Mouse (Mus musculus): ENCODE results near the gene Ccdc85c. TPM values are rescaled to one million over a fixed set of nuclear protein-coding genes. Genes with fewer than 3 reads are reported as not detected.

The Ccdc85c gene
- polyA plus RNA-seq, 1 experiment from 2014 or later, result 0.06 TPM

DNA sequence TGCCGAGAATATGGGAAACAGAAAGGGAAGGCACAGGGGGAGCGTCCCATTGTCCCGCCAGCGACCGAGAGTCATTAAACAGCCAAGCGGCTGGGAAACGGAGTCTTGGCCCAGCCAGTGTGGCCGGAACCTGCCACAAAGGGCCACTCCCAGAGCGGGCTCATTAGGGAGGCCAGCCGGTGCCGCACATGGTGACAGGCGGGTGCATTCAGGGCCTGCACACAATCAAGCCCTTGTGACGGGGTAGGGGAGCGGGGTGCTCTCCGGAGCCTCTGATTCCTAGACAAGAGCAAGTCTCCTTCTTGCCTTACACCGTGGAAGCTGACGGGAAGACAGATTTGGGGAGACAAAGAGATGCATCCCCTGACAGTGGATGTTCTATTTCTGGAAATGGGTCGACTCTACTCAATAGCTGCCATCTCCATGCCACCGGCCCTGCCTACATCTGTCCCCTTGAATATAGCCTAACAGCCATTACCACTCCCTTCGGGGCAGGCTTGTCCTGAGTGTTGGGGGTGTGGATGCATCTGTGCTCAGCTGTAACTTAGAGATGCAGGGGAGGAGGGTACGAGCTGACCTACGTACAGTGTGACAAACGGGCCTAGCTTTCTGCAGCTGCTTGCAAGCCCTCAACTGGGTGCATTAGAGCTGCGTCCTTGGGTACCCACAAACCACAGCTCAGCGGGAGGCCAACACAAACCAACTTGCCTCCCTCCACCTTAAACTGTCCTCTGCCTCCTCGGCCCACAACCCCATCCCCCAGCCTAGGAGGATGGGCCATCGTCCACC is 9.2 kb downstream of the Ccdc85c start:
- Histone ChIP-seq H3K4me3 (ENCODE audit: inconsistent target) (no peak overlapping the region), H3K27ac (no peak overlapping the region), H3K79me2 (ENCODE audit: inconsistent target) (no peaks in the 10 kb centered on the region), H3K36me3 (ENCODE audit: inconsistent target) (no peaks in the 10 kb centered on the region)
- WGBS (ENCODE audit: missing documents), result 80% methylated on average over 27 of the region's 27 CpGs

DNA sequence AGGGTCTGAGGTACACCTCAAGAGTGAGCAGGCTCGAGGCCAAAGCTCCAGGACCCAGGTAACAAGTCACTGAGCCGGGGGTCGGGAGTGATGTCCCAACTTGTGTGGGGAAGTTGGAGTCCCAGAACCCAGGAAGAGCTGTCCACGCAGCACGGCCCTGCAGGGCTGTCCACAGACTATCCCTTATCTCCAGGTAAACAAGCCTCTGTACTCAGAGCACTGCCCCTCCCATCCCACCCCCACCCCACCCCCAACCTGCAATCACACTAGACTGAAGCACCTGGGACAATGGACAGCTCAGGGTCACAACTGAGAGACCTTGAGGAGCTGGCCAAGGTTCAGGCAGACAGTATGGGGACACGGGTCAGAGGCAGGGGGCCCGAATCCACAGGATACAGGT is 10.3 kb downstream of the Ccdc85c start:
- WGBS (ENCODE audit: missing documents), result 87% methylated on average over 7 of the region's 7 CpGs
- Histone ChIP-seq H3K4me3 (ENCODE audit: inconsistent target) (no peak overlapping the region), H3K27ac (no peak overlapping the region), H3K79me2 (ENCODE audit: inconsistent target) (no peaks in the 10 kb centered on the region), H3K36me3 (ENCODE audit: inconsistent target) (no peaks in the 10 kb centered on the region)

DNA sequence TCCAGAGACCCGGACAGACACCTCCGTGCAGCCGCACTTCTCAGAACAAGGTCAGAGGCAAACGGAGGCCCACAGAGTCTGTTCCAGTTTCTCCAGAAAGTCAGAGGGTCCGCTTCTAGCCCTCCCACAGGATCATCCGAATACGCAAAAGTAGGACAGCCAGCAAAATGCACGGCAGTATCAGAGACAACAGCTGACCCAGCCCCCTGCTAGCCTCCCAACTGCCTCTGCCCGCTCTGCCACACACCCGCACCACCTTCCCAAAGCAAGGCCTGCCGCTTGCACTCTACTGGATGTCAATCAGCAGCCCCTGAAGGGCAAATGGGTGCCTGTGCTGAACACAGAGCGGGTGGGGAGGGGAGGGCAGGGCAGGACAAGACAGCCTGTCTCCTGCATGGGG is 14.3 kb downstream of the Ccdc85c start:
- WGBS (ENCODE audit: missing documents), result 89% methylated on average over 12 of the region's 12 CpGs
- no peaks in the 10 kb centered on the region for H3K36me3 ChIP-seq (ENCODE audit: inconsistent target)
- no peak overlapping the region for H3K27ac ChIP-seq
- H3K4me3 ChIP-seq (ENCODE audit: inconsistent target), result no peak overlapping the region
- H3K79me2 ChIP-seq (ENCODE audit: inconsistent target), result no peaks in the 10 kb centered on the region

DNA sequence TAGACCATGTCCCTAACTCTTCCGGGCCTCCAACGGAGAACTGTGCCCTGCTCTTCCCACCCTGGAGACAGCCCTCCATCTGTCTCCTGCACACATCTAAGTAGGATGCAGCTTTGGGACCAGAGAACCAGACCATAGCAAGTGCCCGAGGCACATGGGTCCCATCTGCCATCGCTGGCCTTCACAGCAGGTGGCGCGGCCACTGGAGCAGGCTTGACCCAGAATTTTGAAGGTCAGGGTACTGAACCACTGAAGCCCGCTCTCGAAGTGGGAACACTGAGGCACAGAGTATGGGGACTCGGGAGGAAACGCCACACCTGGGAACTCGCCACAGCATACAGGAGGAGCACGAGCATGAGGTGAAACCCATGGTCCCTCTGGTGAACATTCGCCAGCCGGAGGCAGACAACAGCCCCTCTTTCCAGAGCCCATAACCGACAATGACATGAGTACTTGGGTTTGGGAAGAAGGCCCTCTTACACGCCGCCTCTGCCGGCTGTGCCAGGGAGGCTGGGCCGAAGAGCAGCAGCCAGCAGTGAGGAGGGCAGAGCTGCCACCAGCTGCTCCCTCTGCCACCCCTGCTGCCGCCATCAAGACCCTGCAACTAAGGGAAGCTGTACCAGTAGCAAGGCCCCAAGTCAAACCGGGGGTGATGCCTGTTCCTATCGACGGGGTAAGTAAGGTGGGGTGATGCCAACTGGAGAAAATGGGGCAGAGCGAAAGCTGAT is 15.7 kb downstream of the Ccdc85c start:
- Histone ChIP-seq H3K36me3 (ENCODE audit: inconsistent target) (no peaks in the 10 kb centered on the region), H3K79me2 (ENCODE audit: inconsistent target) (no peaks in the 10 kb centered on the region), H3K27ac (no peak overlapping the region), H3K4me3 (ENCODE audit: inconsistent target) (no peak overlapping the region)
- 88% methylated on average over 23 of the region's 24 CpGs for WGBS (ENCODE audit: missing documents)

DNA sequence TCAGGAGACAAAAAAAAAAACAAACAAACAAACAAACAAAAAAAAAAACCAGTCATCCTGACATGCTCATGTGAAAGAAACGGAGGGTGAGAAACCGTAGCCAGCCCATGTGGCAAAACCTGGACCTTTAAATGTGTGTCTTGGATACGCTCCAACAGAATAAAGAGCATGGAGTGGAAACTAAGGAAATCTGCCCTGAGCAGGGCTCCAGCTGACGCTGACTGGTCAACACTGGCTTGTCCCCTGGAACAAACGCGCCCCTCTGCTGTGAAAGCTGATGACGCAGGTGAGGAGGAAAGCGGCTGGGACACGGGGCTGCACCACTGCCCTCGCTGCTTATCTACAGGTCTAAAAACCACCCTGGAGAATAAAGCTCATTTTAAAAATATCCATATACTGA is 18.5 kb downstream of the Ccdc85c start:
- H3K4me3 ChIP-seq (ENCODE audit: inconsistent target), result no peak overlapping the region
- H3K27ac ChIP-seq, result no peak overlapping the region
- no peaks in the 10 kb centered on the region for H3K79me2 ChIP-seq (ENCODE audit: inconsistent target)
- 94% methylated on average over 10 of the region's 10 CpGs for WGBS (ENCODE audit: missing documents)
- H3K36me3 ChIP-seq (ENCODE audit: inconsistent target), result no peaks in the 10 kb centered on the region

DNA sequence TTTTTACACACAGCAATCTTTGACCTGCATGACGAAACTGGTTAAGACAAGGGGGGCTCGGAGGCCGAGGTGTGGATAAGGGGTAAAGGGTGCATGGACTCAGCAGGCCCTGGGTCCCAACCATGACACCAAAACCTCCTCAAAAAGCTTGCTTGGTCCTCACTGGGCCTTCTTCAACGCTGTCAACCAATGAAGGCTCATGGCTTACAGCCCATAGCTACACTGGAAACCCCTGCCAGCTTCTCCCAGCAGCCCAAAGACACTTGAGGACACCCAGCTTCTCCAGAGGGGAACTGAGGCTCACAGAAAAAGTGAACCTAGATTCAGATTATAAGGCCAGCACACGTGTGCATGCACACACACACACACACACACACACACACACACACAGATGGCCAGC is 19.3 kb downstream of the Ccdc85c start:
- 76% methylated on average over 5 of the region's 5 CpGs for WGBS (ENCODE audit: missing documents)
- no peaks in the 10 kb centered on the region for H3K36me3 ChIP-seq (ENCODE audit: inconsistent target)
- H3K27ac ChIP-seq, result no peak overlapping the region
- H3K4me3 ChIP-seq (ENCODE audit: inconsistent target), result no peak overlapping the region
- H3K79me2 ChIP-seq (ENCODE audit: inconsistent target), result no peaks in the 10 kb centered on the region

DNA sequence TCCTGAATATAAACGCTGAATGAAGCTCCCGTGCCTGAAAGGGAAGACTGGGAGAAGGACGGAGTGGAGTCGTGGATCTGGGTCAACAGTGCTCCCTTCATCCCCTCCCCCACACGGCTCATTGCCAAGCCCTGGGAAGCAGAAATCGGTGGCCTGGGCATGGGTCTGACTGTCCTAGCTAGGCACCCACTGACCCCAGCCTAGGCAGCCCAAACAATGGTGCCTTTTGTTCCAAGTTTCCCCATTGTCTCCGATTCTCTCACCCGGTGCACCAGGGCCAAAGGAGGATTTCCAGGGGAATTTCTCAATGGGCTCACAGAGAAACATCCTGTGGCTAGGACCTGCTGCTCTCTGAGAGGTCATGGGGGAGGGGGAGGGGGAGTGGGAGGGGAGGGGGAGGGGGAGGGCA is 19.7 kb downstream of the Ccdc85c start:
- Histone ChIP-seq H3K79me2 (ENCODE audit: inconsistent target) (no peaks in the 10 kb centered on the region), H3K4me3 (ENCODE audit: inconsistent target) (no peak overlapping the region), H3K27ac (no peak overlapping the region), H3K36me3 (ENCODE audit: inconsistent target) (no peaks in the 10 kb centered on the region)
- WGBS (ENCODE audit: missing documents), result 89% methylated on average over 8 of the region's 8 CpGs

DNA sequence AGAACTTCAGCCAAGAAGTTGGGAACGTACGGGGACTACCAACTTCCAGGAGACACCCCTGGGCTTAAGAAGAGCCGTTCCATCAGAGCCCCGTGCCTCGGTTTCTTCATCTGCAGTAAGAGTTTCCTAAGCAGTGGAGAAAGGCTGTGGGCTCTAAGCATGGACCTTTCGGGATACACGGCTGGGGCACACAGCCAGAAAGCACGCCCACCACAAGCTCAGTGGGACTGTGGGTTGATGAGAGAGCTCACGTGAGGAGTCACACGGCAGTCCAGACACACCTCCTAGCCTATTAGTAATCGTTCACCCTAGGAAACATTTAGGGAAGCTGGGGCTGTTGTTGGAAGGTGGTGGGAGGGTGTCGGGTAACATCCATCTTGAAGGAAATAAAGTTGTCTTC is 22.2 kb downstream of the Ccdc85c start:
- Histone ChIP-seq H3K27ac (no peak overlapping the region), H3K79me2 (ENCODE audit: inconsistent target) (no peaks in the 10 kb centered on the region), H3K4me3 (ENCODE audit: inconsistent target) (no peak overlapping the region), H3K36me3 (ENCODE audit: inconsistent target) (no peaks in the 10 kb centered on the region)
- 87% methylated on average over 12 of the region's 12 CpGs for WGBS (ENCODE audit: missing documents)

DNA sequence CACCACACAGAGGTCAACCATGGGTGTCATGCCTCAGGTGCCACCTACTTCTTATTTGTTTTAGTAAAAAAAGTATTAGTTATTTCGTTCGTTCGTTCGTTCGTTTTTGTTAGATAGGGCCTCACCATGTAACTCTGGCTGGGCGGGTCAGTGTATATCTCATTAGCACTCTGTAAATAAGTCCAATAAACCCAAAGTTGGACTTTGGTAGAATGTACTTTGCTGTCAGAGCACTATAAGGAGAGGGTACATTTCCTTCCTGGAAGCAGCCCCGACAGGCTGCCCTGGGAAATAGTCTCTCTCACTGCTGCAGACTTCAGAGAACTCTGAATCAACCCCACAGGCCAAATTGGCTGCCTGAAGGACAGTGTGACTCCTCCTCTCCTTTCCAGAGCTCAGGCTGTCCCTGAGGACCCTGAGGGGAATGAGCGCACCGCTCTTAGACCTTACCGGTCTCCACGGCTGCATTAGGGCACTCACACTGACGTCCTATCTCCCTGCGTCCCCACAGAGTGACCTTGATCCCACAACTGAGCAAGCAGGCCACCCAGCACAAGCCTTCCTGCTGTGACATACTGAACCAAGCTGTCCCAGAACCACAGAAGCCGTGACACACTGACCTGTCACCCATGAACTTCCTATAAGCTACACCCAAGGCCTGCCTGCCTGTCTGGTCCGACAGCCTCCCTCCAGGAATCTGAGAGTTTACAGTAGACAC is 23.2 kb downstream of the Ccdc85c start:
- Histone ChIP-seq H3K27ac (no peak overlapping the region), H3K36me3 (ENCODE audit: inconsistent target) (no peaks in the 10 kb centered on the region), H3K79me2 (ENCODE audit: inconsistent target) (no peaks in the 10 kb centered on the region), H3K4me3 (ENCODE audit: inconsistent target) (no peak overlapping the region)
- 96% methylated on average over 15 of the region's 15 CpGs for WGBS (ENCODE audit: missing documents)

DNA sequence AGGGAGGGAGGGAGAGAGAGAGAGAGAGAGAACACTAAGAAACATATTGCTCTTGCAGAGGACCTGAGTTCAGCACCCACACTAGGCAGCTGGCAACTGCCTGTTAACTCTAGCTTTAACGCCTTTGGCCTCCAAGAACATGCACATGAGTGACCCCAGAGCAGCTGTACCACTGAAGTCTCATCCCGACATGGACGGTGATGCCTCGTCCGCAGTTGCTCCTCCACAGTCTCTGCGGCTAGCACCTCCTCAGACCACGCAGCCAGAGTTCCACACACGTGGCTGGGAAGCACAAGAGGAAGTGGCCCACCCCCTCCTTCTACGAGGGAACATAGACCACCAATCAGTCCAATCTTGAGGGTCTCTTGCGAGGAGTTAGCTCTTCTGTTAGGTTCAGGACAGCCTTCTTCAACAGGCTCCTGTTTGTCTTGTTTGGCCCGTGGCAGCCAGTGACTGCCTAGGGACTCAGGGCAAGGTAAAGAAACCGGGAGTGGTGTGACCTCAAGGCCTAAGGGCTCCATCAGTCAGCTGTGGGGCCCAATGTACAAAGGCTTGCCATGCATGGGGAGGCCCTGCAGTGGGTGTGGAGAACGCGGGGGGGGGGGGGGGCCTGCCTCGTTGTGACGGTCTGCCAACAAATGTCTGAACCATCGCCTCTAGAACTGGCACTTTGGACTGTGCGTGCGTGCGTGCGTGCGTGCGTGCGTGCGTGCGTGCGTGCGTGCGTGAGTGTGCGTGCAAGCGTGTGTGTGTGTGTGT is 24.0 kb downstream of the Ccdc85c start:
- Histone ChIP-seq H3K36me3 (ENCODE audit: inconsistent target) (no peaks in the 10 kb centered on the region), H3K27ac (no peak overlapping the region), H3K4me3 (ENCODE audit: inconsistent target) (no peak overlapping the region), H3K79me2 (ENCODE audit: inconsistent target) (no peaks in the 10 kb centered on the region)
- 80% methylated on average over 12 of the region's 31 CpGs for WGBS (ENCODE audit: missing documents)

DNA sequence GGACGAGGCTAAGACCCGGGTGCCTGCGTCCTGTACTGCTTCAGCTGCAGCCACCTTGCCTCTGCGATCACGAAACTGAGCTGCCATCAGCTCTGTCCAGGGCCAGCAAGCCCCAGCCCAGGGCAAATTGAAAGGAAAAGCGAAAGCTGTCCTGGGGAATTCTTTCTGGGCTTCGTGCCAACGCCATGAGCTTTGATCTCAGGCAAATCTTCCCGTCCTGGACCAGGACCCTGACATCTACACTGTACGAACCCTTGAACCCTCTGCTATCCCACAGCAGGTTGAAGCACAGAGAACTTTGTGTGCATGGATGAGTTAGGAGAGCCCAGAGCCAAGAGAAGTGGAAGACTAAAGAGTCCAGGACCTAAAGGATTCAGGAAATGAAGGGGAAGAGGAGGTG is 25.7 kb downstream of the Ccdc85c start:
- Histone ChIP-seq H3K27ac (no peak overlapping the region), H3K79me2 (ENCODE audit: inconsistent target) (no peaks in the 10 kb centered on the region), H3K36me3 (ENCODE audit: inconsistent target) (no peaks in the 10 kb centered on the region), H3K4me3 (ENCODE audit: inconsistent target) (no peak overlapping the region)
- 69% methylated on average over 10 of the region's 10 CpGs for WGBS (ENCODE audit: missing documents)

DNA sequence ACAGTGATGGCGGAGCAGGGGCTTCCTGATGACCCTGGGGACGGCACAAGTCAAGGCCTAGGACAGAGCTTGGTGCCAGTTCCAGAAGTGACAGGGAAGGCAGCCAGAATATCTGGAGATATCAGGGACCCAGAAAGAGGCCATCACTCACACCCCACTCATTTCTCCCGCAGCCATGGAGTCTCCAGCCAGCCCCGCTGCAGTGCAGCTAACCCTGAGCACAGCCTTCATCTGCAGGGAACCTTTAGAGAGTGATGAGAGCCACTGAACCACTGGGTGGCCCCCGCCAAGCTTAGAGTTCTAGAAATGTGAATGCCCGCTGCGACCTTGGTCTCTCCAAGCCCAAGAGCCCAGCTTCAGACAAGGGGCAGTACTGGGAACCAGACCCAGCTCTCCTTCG is 26.2 kb downstream of the Ccdc85c start:
- H3K4me3 ChIP-seq (ENCODE audit: inconsistent target), result no peak overlapping the region
- 95% methylated on average over 8 of the region's 8 CpGs for WGBS (ENCODE audit: missing documents)
- H3K27ac ChIP-seq, result no peak overlapping the region
- no peaks in the 10 kb centered on the region for H3K79me2 ChIP-seq (ENCODE audit: inconsistent target)
- H3K36me3 ChIP-seq (ENCODE audit: inconsistent target), result no peaks in the 10 kb centered on the region

DNA sequence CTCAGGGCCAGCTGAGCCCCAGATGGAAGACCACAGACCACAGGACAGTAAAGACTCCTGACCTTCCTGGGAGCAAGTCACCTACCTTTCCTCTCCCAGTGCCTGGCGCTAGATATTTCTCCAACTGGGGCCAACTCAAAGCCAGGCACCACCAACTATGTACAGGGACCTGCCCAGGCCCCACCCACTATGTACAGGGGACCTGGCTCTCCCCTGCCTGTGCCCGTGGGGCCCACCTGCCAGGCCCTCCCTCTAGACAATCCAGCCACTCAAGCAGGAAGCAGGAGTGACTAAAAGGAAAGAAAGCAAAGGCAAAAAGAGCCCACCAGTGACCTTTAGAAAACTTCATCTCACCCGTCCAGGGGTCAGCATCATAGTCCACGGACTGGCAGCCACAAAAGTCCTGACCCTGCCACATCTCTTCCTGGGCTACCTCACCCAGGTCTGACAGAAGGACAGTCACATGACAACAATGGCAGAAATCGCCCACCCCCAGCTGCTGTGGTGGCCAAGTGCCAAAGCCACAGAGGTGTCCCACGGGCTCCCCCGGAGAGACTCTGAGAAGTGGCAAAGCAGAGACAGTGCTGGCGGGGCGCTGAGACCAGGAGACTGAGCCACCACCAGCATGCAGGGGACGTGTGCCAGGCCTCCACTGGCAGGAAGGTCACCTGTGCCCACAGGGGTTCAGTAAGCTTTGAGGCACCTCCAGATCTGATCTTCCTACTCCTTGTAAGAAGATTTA is 28.3 kb downstream of the Ccdc85c start:
- Histone ChIP-seq H3K79me2 (ENCODE audit: inconsistent target) (no peaks in the 10 kb centered on the region), H3K36me3 (ENCODE audit: inconsistent target) (no peaks in the 10 kb centered on the region), H3K4me3 (ENCODE audit: inconsistent target) (no peak overlapping the region), H3K27ac (no peak overlapping the region)
- WGBS (ENCODE audit: missing documents), result 26% methylated on average over 10 of the region's 10 CpGs

DNA sequence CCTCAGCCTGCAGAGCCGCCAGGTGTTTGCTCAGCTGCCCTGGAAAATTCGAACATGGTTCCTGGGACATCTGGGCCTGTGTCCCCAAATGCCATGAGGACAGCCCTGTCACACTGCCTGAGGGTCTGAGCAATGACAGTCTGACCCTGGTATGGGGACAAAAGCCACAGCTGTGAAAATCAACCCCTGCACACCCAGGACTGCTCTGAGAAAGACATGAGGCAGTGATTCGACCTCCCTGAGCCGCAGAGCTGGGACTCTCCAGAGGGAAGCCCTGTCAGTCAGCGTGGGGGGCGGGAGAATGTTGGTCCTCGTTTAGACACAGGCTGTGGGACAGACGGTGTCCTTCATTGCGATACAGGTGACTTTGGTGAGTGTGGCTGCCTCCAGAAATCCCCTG is 29.6 kb downstream of the Ccdc85c start:
- no peak overlapping the region for H3K27ac ChIP-seq
- H3K36me3 ChIP-seq (ENCODE audit: inconsistent target), result no peaks in the 10 kb centered on the region
- WGBS (ENCODE audit: missing documents), result 75% methylated on average over 9 of the region's 9 CpGs
- no peaks in the 10 kb centered on the region for H3K79me2 ChIP-seq (ENCODE audit: inconsistent target)
- H3K4me3 ChIP-seq (ENCODE audit: inconsistent target), result no peak overlapping the region

Measured in macrophage (primary cell).